Mouse (Mus musculus) olfactory bulb, adult 2 months (tissue): ENCODE results near the gene Dcun1d4.

Source experiments
- CTCF ChIP-seq: fragments of 200-500 bp; IDR thresholded peaks from 2 replicates; pipeline ENCODE4 v1.5.1; 2012; ENCODE audit warnings: low read depth, mild to moderate bottlenecking, low read length, moderate library complexity; ENCODE audit not compliant: insufficient read depth
- POLR2A ChIP-seq: fragments of 200-500 bp; IDR thresholded peaks from 2 replicates; pipeline ENCODE4 v1.6.1; 2012; ENCODE audit warnings: mild to moderate bottlenecking, low read depth, low read length, moderate library complexity; ENCODE audit not compliant: insufficient read depth

- TF ChIP-seq CTCF, result no peak
- TF ChIP-seq POLR2A, result no peak
These were observed 118.3 kb downstream of the Dcun1d4 start for GRCm38 (mm10) chr5:73598943-73599695.
